Mouse (Mus musculus): ENCODE data around the gene Basp1. TPM values are rescaled to one million over a fixed set of nuclear protein-coding genes. Genes with fewer than 3 reads are reported as not detected.
A peak's percentile ranks its signal among the peaks of the same experiment; 100 is the strongest.

The Basp1 gene
- polyA plus RNA-seq, 1 experiment from 2014 or later: 216 TPM

GRCm38 (mm10) chr15:25411461-25411860 is 2.1 kb downstream of the Basp1 start:
- H3K36me3 ChIP-seq (ENCODE audit: control insufficient read depth, insufficient read depth, low read length): no peaks in the 10 kb centered on the region
- no peak for ATAC-seq (ENCODE audit: low read depth)
- H3K9me3 ChIP-seq (ENCODE audit: control insufficient read depth, low read length): no peaks in the 10 kb centered on the region
- peak overlapping the region; percentile 100 for H3K27ac ChIP-seq (ENCODE audit: low read depth, low read length)
- H3K4me2 ChIP-seq (ENCODE audit: low read depth, low read length): peak overlapping the region; percentile 81
- peaks cover 37% of the 10 kb centered on the region for H3K4me1 ChIP-seq (ENCODE audit: control insufficient read depth, insufficient read depth, low read length)
- no peaks in the 10 kb centered on the region for H3K27me3 ChIP-seq (ENCODE audit: control insufficient read depth, insufficient read depth, low read length)
- 12% methylated on average over 7 of the region's 7 CpGs for WGBS
- H3K4me3 ChIP-seq (ENCODE audit: low read depth, low read length): peak overlapping the region; percentile 100
- peak overlapping the region; percentile 100 for H3K9ac ChIP-seq (replicated peaks; ENCODE audit: low read depth, low read length)

GRCm38 (mm10) chr15:25405926-25406325 is 7.6 kb downstream of the Basp1 start:
- Histone ChIP-seq H3K4me2 (ENCODE audit: low read depth, low read length) (no peak overlapping the region), H3K9ac (replicated peaks; ENCODE audit: low read depth, low read length) (no peak overlapping the region), H3K4me3 (ENCODE audit: low read depth, low read length) (no peak overlapping the region), H3K36me3 (ENCODE audit: control insufficient read depth, insufficient read depth, low read length) (0 out of 2 replicates have a peak, but pooled peaks cover 8% of the 10 kb centered on the region), H3K27ac (ENCODE audit: low read depth, low read length) (no peak overlapping the region), H3K9me3 (ENCODE audit: control insufficient read depth, low read length) (no peaks in the 10 kb centered on the region), H3K27me3 (ENCODE audit: control insufficient read depth, insufficient read depth, low read length) (no peaks in the 10 kb centered on the region), H3K4me1 (ENCODE audit: control insufficient read depth, insufficient read depth, low read length) (peaks cover 75% of the 10 kb centered on the region)
- WGBS: 60% methylated on average over 5 of the region's 5 CpGs
- ATAC-seq (ENCODE audit: low read depth): no peak

- Histone ChIP-seq H3K9me3 (ENCODE audit: control insufficient read depth, low read length) (no peaks in the 10 kb centered on the region), H3K36me3 (ENCODE audit: control insufficient read depth, insufficient read depth, low read length) (peaks cover 11% of the 10 kb centered on the region; the same call in 1 of the 2 replicates), H3K4me3 (ENCODE audit: low read depth, low read length) (no peak overlapping the region), H3K27me3 (ENCODE audit: control insufficient read depth, insufficient read depth, low read length) (no peaks in the 10 kb centered on the region), H3K4me1 (ENCODE audit: control insufficient read depth, insufficient read depth, low read length) (peaks cover 61% of the 10 kb centered on the region), H3K4me2 (ENCODE audit: low read depth, low read length) (no peak overlapping the region), H3K27ac (ENCODE audit: low read depth, low read length) (no peak overlapping the region), H3K9ac (replicated peaks; ENCODE audit: low read depth, low read length) (no peak overlapping the region)
- ATAC-seq (ENCODE audit: low read depth): no peak
- WGBS: 96% methylated on average over 7 of the region's 7 CpGs
These were observed 9.7 kb downstream of the Basp1 start for GRCm38 (mm10) chr15:25403879-25404278.

GRCm38 (mm10) chr15:25402001-25402400 is 11.6 kb downstream of the Basp1 start:
- Histone ChIP-seq H3K9ac (replicated peaks; ENCODE audit: low read depth, low read length) (no peak overlapping the region), H3K36me3 (ENCODE audit: control insufficient read depth, insufficient read depth, low read length) (peaks cover 15% of the 10 kb centered on the region; the same call in 1 of the 2 replicates), H3K27ac (ENCODE audit: low read depth, low read length) (no peak overlapping the region), H3K4me3 (ENCODE audit: low read depth, low read length) (no peak overlapping the region), H3K4me2 (ENCODE audit: low read depth, low read length) (no peak overlapping the region), H3K4me1 (ENCODE audit: control insufficient read depth, insufficient read depth, low read length) (peaks cover 44% of the 10 kb centered on the region), H3K9me3 (ENCODE audit: control insufficient read depth, low read length) (no peaks in the 10 kb centered on the region), H3K27me3 (ENCODE audit: control insufficient read depth, insufficient read depth, low read length) (no peaks in the 10 kb centered on the region)
- 74% methylated on average over 3 of the region's 3 CpGs for WGBS
- ATAC-seq (ENCODE audit: low read depth): no peak

- H3K4me2 ChIP-seq (ENCODE audit: low read depth, low read length): no peak overlapping the region
- H3K36me3 ChIP-seq (ENCODE audit: control insufficient read depth, insufficient read depth, low read length): peaks cover 15% of the 10 kb centered on the region; the same call in 1 of the 2 replicates
- H3K9ac ChIP-seq (replicated peaks; ENCODE audit: low read depth, low read length): no peak overlapping the region
- no peaks in the 10 kb centered on the region for H3K9me3 ChIP-seq (ENCODE audit: control insufficient read depth, low read length)
- no peak overlapping the region for H3K4me3 ChIP-seq (ENCODE audit: low read depth, low read length)
- H3K4me1 ChIP-seq (ENCODE audit: control insufficient read depth, insufficient read depth, low read length): peaks cover 38% of the 10 kb centered on the region
- H3K27ac ChIP-seq (ENCODE audit: low read depth, low read length): no peak overlapping the region
- no peak for ATAC-seq (ENCODE audit: low read depth)
- H3K27me3 ChIP-seq (ENCODE audit: control insufficient read depth, insufficient read depth, low read length): no peaks in the 10 kb centered on the region
- WGBS: 73% methylated on average over 8 of the region's 8 CpGs
These were observed 13.3 kb downstream of the Basp1 start for GRCm38 (mm10) chr15:25400276-25400675.

GRCm38 (mm10) chr15:25395912-25396590 is 17.5 kb downstream of the Basp1 start:
- no peaks in the 10 kb centered on the region for H3K27me3 ChIP-seq (ENCODE audit: control insufficient read depth, insufficient read depth, low read length)
- no peak overlapping the region for H3K4me3 ChIP-seq (ENCODE audit: low read depth, low read length)
- WGBS: 61% methylated on average over 9 of the region's 9 CpGs
- no peaks in the 10 kb centered on the region for H3K9me3 ChIP-seq (ENCODE audit: control insufficient read depth, low read length)
- H3K36me3 ChIP-seq (ENCODE audit: control insufficient read depth, insufficient read depth, low read length): peaks cover 6% of the 10 kb centered on the region; the same call in 1 of the 2 replicates
- H3K4me2 ChIP-seq (ENCODE audit: low read depth, low read length): no peak overlapping the region
- H3K4me1 ChIP-seq (ENCODE audit: control insufficient read depth, insufficient read depth, low read length): peaks cover 11% of the 10 kb centered on the region
- no peak for ATAC-seq (ENCODE audit: low read depth)
- no peak overlapping the region for H3K27ac ChIP-seq (ENCODE audit: low read depth, low read length)
- H3K9ac ChIP-seq (replicated peaks; ENCODE audit: low read depth, low read length): no peak overlapping the region

- Histone ChIP-seq H3K4me2 (ENCODE audit: low read depth, low read length) (no peak overlapping the region), H3K27me3 (ENCODE audit: control insufficient read depth, insufficient read depth, low read length) (no peaks in the 10 kb centered on the region), H3K9ac (replicated peaks; ENCODE audit: low read depth, low read length) (no peak overlapping the region), H3K9me3 (ENCODE audit: control insufficient read depth, low read length) (no peaks in the 10 kb centered on the region), H3K36me3 (ENCODE audit: control insufficient read depth, insufficient read depth, low read length) (0 out of 2 replicates have a peak, but pooled peaks cover 4% of the 10 kb centered on the region), H3K27ac (ENCODE audit: low read depth, low read length) (no peak overlapping the region), H3K4me1 (ENCODE audit: control insufficient read depth, insufficient read depth, low read length) (peaks cover 15% of the 10 kb centered on the region), H3K4me3 (ENCODE audit: low read depth, low read length) (no peak overlapping the region)
- WGBS: 64% methylated on average over 4 of the region's 4 CpGs
- ATAC-seq (ENCODE audit: low read depth): no peak
These were observed 21.0 kb downstream of the Basp1 start for GRCm38 (mm10) chr15:25392525-25393099.

GRCm38 (mm10) chr15:25391210-25391609 is 22.4 kb downstream of the Basp1 start:
- no peak overlapping the region for H3K4me2 ChIP-seq (ENCODE audit: low read depth, low read length)
- 0 out of 2 replicates have a peak, but pooled peaks cover 4% of the 10 kb centered on the region for H3K36me3 ChIP-seq (ENCODE audit: control insufficient read depth, insufficient read depth, low read length)
- ATAC-seq (ENCODE audit: low read depth): no peak
- no peaks in the 10 kb centered on the region for H3K9me3 ChIP-seq (ENCODE audit: control insufficient read depth, low read length)
- WGBS: 85% methylated on average over 5 of the region's 5 CpGs
- peaks cover 15% of the 10 kb centered on the region for H3K4me1 ChIP-seq (ENCODE audit: control insufficient read depth, insufficient read depth, low read length)
- H3K27ac ChIP-seq (ENCODE audit: low read depth, low read length): no peak overlapping the region
- H3K9ac ChIP-seq (replicated peaks; ENCODE audit: low read depth, low read length): no peak overlapping the region
- no peak overlapping the region for H3K4me3 ChIP-seq (ENCODE audit: low read depth, low read length)
- no peaks in the 10 kb centered on the region for H3K27me3 ChIP-seq (ENCODE audit: control insufficient read depth, insufficient read depth, low read length)

- Histone ChIP-seq H3K4me1 (ENCODE audit: control insufficient read depth, insufficient read depth, low read length) (peaks cover 20% of the 10 kb centered on the region), H3K4me2 (ENCODE audit: low read depth, low read length) (no peak overlapping the region), H3K36me3 (ENCODE audit: control insufficient read depth, insufficient read depth, low read length) (0 out of 2 replicates have a peak, but pooled peaks cover 4% of the 10 kb centered on the region), H3K9ac (replicated peaks; ENCODE audit: low read depth, low read length) (no peak overlapping the region), H3K27me3 (ENCODE audit: control insufficient read depth, insufficient read depth, low read length) (no peaks in the 10 kb centered on the region), H3K4me3 (ENCODE audit: low read depth, low read length) (no peak overlapping the region), H3K27ac (ENCODE audit: low read depth, low read length) (no peak overlapping the region), H3K9me3 (ENCODE audit: control insufficient read depth, low read length) (no peaks in the 10 kb centered on the region)
- WGBS: 57% methylated on average over 6 of the region's 6 CpGs
- ATAC-seq (ENCODE audit: low read depth): no peak; the same call in 1 of the 2 replicates
These were observed 26.0 kb downstream of the Basp1 start for GRCm38 (mm10) chr15:25387572-25387971.

All from neural tube, embryonic 14.5 days (tissue).